Mouse (Mus musculus) right cerebral cortex, postnatal 14 days (tissue): ENCODE measurements around the gene Mrps5.

Experiments used
- DNase-seq: peaks from one replicate; pipeline ENCODE4 v3.0.0; 2022

Gene Mrps5

DNA sequence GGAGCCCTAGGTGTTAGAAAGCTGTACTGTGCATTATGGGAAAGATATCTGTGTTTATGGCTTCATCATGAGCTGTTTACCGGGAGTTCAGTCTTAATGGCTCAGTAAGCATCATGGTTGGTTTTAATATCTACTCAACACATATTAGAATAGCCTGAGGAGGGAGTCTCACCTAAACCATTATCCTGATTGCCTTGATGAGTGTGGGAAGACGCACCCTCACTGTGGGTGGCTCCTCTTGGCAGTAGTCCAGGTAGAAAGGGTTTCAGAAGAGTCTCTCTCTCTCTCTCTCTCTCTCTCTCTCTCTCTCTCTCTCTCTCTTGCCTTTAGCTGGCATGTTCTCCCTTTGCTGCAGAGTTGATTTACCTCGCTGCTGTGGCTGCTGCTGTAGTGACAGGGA lies 35.0 kb downstream of the Mrps5 start:
- DNase-seq: no peak

DNA sequence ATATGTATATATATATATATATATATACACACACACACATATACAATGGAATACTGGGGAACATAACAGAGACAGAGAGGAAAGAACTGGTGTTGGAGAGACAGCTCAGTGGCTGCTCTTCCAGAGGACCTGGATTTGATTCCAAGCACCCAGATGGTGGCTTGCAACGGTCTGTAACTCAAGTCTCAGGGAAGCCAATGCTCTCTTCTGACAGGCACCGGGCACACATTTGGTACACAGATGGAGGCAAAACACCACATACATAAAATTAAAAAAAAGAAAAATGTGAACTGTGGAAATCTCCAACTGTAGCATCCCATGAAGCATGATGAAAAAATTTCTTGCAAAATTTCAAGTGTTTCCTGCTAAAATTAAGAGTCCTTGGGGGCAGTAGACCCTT lies 37.8 kb downstream of the Mrps5 start:
- no peak for DNase-seq

DNA sequence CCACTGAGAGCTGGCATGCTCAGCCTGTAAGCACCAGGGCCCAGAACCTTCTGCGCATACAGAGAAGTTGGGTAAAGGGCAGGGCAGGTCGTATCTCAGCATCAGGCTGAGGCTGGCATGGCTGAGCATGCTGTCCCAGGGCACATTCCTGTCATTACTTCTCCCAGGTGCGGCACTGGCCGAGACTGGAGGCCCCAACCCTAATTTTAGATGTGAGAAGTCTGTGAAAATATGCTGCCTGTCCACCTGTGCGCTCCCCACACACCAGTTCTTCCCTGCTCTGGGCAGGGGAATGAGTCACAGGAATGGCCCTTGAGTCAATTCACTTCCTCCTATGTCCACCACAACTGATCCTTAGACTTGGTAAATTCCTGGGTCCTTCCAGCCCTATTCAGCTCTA lies 38.6 kb downstream of the Mrps5 start:
- DNase-seq: no peak

DNA sequence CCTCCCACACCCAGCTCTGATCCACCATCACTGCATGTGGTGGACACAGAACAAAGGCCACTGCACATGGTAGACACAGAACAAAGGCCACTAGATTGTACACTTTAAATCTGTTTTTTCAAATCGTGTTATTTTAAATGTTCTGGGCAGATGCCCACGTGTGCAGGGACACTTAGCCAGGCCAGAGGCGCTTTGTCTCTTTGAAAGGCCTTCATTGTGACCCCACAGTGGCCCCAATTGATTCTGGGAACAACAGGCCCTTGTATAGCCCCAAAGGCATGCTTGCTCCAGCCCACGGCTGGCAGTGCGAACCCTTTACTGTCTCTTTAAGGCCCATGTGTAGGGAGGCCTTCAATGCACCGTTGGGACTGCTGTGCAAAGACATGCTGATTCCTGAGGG lies 40.3 kb downstream of the Mrps5 start:
- DNase-seq: no peak

DNA sequence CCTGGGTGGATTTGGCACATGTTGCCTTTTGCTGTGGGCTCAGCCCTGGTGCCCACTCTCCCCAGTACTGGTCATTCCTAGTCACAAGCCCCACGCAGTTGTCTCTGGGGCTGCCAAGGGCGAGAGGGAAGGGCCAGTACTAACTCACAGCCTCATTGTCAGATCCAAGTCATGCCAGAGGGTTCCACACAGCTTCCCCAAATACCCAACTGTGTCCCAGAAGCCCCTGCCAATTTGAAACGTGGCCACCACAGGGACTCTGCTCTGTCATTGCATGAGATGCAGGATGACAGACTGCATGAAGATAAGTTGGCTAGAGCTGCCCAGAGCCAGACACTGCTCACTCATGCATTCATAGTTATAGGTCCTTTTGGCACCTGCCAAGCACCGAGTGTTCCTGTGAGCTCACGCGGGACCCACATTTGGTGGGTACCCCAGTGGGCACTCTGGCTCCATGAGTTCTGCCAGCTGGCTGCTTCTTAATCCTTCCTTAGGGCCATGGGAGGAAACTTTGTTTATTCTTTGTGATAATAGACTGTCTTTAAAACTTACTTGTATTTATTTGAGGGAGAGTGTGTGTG lies 41.1 kb downstream of the Mrps5 start:
- DNase-seq: no peak

DNA sequence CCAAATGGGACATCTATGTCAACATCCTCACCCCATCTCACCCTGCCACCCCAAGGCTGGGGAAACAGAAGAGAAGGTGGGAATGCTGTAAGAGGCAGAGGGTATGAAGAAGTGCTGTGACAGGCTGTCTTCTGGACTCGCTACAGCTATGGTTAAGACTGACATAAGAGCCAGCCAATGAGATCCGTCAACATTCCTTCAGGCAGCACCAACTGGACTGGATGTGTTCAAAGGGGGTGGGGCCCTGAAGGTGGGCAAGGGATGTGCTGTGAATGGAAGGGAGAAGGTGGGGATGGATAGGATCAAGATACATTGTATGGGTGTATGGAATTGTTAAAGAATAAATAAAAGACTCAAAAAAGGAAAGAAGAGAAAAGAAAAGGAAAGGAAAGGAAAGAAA lies 45.6 kb downstream of the Mrps5 start:
- DNase-seq: no peak

DNA sequence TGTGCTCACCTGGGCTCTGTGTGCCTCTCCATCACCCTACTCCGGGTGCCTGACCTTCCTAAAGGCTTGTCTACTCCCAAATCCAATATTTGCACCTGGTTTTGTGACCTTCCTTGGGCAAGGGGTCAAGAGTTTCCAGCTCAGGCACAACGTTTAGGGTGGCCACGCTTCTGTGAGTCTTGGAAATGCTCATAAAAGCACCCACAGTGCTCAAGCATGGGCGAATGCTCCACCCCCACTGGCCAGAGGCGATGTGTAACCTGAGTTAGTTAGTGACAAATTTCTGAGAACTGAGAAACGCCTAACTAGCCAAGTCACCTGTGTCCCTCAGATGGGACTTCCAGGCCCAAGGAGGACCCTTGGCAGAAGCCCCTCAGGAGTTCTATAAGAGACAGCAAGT lies 48.6 kb downstream of the Mrps5 start:
- DNase-seq: no peak

DNA sequence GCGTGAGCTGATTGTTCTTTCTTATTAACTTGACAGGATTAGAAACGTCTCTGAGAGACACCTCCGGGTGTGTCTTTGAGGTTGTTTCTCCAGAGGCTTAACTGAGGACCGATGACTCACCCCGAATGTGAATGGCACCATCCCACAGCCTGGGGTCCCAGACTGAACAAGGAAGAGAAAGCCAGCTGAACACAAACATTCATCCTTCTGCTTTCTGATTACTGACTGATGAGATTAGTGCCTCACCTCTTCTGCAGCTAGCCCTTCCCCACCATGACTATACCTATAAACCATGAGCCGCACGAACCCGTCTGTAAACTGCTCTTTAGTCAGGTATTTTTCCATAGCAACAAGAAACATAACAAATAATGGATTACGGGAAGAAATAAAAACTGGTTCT lies 52.0 kb downstream of the Mrps5 start:
- DNase-seq: no peak

DNA sequence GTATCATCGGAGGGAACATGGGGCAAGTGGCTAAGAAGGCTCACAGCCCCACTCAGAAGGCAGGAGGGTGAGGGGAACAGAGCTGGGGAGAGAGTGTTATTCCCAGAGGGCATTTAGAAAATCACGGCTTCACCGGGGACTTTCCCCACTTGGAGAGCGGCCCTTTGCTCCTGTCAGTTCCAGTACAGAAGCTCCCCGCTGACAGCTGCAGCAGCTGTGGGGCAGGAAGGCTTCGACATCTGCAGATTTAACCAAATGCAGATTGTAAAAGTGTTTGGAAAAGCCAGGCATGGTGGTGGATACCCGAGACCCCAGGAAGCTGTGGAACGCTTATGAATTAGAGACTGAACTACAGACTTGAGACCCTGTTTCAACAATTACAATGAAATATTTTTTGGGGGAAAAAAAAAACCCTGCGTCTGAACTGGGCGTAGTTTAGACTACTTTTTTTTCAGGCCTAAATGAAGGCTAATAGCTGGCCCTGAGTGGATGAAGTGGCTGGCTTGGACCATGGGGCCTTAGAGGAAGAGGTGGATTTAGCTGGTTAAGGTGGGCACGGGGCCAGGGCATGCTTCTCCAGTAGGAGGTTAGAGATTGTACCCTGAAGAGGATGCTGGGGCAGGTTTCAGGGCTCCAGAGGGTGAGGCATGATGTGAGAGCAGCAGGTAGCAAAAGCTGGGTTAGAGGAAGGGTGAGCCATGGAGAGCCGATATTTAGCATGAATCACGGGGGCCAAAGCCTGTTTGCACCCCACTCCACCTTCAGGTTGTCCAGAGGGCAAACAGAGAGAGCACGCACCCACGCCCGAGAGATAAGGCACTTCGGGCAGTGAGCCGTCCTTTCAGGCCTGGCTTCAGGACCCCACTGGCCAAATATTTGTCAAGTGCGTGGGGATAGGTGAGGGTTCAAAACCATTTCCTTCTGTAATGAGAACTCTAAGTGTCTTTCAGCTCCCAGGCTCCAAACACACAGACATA lies 57.0 kb downstream of the Mrps5 start:
- no peak for DNase-seq

DNA sequence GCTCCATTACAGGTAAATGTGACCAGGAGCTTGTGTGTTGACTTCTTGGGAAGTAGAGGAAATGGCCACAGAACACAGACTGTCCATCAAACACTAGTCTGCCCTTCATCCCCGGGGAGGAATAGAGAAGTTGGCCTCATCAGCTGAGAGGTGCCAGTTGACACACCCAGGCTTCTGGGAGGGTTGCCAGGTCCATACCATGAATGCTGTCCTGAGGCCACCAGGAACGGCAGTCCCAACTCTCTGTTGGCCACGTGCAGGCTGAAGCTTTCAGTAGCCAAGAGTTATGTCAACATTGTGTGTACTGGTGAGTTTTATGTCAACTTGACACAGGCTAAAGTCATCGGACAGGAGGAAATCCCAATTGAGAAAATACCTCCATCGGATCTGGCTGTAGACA lies 59.9 kb downstream of the Mrps5 start:
- DNase-seq: no peak

DNA sequence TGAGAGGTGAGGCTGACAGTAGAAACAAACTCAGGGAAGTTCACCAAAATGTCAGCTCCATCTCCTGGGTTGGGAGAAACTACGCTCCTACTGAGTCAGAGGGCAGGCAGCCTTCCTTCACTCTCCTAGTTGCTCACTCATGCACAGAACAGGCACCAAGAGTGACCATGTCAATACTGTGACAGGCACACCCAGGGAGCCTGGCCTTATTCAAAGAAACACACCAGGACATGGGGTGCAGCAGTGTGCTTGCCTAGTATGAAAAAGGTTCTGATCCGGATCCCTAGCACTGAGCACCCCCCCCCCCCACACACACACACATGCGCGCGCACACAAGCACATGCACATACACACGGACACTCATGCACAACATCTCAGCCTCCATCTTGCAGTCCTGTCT lies 61.1 kb downstream of the Mrps5 start:
- no peak for DNase-seq

DNA sequence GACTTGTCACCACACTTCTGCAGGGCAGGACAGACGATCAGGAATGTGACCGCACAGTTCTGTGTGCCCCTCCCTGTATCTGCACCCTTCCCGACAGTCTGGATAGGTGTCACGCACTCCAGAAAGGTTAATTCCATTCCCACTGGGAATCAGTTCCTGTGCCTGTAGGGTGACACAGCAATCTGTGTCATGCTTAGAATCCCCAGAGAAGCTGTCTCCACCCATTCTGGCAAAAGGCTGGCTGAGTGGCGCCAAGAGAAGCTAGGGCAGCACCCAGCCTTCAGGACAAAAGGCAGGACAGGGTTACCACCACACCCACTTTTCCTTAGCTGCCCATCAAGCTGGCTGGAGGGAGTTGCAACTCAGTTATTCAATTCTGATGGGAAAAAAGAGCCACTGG lies 62.9 kb downstream of the Mrps5 start:
- no peak for DNase-seq

DNA sequence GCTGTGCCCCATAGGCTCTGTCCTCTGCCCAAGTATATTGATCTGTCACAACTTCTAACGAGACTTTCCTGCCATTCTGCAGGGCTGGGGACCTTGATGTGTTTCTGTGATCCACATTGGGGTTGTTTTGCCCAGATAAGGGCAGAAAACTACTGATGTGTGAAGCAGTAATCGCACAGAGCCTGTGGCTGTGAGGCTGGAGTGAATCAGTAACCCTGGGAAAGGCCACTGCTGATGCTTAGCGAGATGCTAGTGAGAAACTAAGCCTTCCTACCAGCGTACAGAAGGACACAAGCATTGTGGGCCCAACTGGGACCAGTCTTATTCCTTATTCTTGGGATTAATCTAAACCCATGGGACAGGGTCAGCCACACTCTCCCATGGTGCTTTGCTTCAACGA lies 64.6 kb downstream of the Mrps5 start:
- no peak for DNase-seq

DNA sequence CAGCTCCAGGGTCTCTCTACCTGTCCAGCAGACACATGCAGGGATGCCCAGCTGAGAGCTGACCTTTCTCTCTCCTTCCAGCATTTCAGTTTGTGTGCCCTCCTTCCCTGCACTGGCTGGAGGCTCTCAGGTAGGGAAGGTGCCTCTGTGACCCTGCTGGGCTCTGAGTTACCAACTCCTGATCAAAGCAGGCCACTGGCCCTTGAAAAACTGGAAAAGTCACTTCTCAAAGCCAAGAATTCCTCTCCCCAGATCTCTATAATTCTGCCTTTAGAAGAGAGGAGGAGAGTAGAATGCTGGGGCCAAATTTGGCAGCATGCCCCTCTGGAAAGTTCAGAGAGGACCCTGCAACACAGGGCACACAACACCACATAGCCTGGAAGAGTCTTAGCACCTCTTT lies 65.3 kb downstream of the Mrps5 start:
- DNase-seq: no peak

DNA sequence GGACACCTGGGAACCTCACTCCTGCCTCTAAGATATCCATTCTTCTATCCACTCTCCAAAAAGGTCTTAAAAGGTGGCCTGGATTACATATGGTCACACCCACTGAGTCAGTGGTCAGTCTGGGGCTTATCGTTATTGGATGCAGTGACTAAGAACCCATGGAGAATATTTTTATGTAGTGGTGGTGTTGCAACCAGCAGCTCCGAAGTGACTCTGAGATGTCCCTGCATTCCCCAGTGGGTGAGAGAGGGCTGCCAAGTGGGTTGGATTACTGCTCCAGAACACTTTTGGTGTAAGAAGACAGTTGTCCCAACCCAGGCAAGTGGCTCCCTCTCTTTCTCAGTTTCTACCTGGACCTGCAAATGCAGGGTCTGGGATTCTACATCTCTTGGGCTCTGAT lies 65.8 kb downstream of the Mrps5 start:
- no peak for DNase-seq

DNA sequence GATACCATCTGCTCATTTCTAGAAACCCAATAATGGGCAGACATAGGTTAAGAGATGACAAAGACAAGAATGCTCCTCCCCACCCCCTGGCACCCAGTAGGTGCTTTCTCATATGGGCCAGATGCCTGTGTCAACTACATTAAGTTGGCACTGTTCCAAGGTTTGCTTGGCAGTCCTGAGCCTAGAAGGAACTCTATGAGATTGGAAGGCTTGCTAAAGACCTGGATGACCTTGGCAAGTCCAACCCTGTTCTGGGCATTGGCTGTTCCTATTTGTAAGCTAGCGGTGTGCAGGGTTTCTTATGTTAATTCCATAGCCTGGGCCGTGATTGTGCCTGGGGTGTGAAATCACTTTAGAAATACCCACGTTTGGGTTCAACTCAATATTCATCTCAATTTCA lies 67.8 kb downstream of the Mrps5 start:
- no peak for DNase-seq

DNA sequence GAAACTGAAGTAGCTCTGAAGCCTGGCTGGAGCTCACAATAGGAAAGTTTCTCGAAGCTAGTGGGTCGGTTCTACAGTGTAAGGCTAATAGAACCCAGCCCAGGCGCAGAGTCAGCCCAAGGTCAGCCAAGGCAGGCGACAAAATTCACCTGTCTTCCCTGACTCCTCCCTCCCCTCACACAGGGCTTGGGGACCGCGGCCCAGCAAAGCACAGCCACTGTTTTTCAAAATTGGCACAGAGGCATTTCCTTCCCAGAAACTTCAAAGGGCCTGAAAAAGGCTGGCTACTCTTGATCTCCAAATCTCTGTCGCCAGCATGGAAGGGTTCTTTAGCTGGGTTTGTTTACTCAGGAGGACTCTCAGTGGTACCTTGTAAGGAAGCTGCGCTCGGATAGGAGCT lies 68.4 kb downstream of the Mrps5 start:
- DNase-seq: no peak

DNA sequence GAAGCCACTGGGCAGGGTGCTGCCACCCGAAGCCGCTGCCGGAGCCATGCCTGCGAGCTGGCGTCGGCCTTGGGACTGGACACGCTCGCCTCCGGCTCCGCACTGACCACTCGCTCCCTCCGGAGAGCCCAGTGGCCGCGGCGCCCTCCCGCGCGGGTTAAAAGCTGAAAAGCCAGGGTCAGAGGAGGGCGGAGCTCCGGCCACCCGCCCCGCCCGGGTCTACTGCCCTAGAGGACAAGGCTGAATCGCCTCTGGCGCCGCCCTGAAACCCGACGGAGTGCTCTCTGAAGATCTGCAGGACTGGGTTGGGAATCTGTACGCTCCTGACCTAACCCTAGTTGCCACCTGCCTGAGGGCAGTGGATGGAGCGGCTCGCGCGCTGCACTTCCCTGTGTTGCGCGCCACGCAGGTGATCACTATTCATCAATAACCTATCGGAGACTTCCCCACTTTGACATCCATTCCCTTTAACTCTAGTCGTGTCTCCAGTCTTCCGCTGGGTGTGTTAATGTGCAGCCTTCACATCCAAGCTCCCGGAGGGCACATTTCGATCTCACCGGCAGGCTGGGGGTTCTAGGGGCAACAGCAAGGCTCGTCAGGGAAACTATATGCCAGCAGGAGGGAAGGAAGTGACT lies 69.2 kb downstream of the Mrps5 start, which contains the start of gene Mal:
Gene Mal (minus strand): TSS at position 610 of the 635 bp plus-strand sequence.
- peak; percentile 16 for DNase-seq
